ENCODE assay signal across 14 mouse cellular contexts in the genomic region with DNA sequence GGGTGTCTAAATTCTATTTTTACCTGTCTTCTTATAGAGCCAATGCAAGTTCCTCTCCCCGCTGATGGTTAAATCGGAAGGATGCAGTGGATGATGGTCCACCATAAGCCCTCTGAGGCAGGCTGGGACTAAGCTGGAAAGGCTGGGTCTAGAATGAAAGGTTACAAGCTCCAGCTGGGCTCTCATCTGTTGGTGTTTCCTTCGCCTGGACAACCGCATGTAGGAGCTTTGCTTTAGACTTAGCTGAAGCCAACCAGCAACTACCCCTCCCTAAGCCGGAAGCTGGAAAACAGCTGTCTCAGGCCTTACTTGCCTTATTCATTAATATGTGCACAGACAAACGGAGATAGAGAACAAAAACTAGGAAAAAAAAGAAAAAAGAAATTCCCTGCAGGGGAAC.
"Had no signal": no experiment of that assay in that cellular context is flagged by ENCODE, and none has a peak within 500 bp of the region (broad histone marks: within the 10 kb centered on the region; RNA-seq: fewer than 3 reads in every experiment).

No protein-coding gene starts in this region.

- H3K27me3 ChIP-seq: limb, embryonic 15.5 days; liver, embryonic 12.5 days; megakaryocyte, embryonic 14.5 days; midbrain, embryonic 15.5 days; neural tube, embryonic 13.5 days had no signal

- H3K4me1 ChIP-seq: limb, embryonic 15.5 days; liver, embryonic 12.5 days; megakaryocyte, embryonic 14.5 days; midbrain, embryonic 15.5 days; neural tube, embryonic 13.5 days had no signal

- H3K36me3 ChIP-seq: limb, embryonic 15.5 days; liver, embryonic 12.5 days; midbrain, embryonic 15.5 days; neural tube, embryonic 13.5 days had no signal

- DNase-seq: kidney, adult 18-20 months; layer of hippocampus, adult 9-11 months; layer of hippocampus, postnatal 36 days; retina, postnatal 1 day; right cerebral cortex, postnatal 4 days; spleen, adult 18-20 months; thymus, postnatal 36 days had no signal

- H3K4me3 ChIP-seq: limb, embryonic 15.5 days; liver, embryonic 12.5 days; megakaryocyte, embryonic 14.5 days; midbrain, embryonic 15.5 days; neural tube, embryonic 13.5 days had no signal

- H3K27ac ChIP-seq: hindbrain, postnatal 0 days; limb, embryonic 15.5 days; liver, embryonic 12.5 days; macrophage; midbrain, embryonic 15.5 days; neural tube, embryonic 13.5 days had no signal
